Mouse (Mus musculus): ENCODE data around the gene Scyl1. TPM values are rescaled to one million over a fixed set of nuclear protein-coding genes. Genes with fewer than 3 reads are reported as not detected.

Gene Scyl1
- polyA plus RNA-seq, 1 experiment from 2014 or later: 78.0 TPM

DNA sequence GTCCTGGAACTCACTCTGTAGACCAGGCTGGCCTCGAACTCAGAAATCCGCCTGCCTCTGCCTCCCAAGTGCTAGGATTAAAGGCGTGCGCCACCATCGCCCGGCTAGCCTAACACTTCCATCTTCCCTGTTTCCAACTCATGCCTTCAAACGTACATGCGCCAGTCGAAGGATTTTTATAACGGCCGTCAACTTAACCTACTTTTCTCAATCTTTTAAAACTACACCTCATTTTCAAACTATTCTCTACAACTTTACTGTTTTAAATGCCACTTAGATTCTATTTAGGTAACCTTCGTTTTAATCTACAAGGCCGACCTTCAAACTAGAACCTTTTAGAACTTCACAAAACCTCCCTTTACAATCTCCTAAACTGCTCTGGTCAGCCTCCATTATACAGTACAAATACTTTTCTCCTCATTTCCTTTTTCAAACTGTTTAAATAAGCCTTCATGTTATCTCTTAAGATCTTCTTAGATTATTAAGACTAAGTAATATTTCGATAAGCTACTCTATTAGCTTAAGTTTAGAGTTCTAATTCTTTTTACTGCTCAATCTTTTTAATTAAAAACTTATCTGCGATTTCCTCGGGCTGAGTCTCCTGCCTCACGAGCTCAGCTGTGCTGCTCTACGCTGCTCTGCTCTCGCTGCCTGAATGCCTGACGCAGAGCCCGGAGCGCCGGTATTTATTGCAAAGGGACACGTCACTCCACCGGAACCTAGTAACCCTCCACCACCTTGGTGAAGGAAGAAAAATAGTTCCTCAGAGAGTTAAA lies 31.0 kb upstream of the Scyl1 start:
- ATAC-seq (ENCODE audit: insufficient number of reproducible peaks, insufficient read depth, low FRiP score, low TSS enrichment, low read depth): no peak

DNA sequence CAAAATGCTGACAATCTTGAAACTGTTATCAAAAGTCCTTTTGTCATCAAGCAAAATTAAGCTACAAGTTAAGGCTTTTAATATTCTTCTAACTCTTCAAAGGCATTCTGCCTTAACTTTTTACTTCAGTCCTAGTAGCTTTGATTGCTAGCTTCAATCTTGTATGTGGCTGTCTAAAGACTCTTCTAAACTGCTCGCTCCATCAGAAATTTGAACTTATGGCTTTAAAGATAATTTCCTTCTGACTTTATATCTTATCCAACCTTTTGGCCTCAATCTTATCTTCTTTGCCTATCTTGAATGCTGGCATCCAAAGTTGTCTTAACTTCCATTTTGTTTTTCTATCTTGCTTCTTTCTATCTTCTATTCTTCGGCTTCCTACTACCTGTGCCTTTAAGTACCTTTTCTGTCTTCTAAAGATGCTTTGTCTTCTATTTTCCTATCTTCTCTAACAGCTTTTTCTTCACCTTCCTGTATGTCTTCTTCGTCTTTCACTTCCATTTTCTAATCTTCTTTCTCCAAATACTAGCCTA lies 30.3 kb upstream of the Scyl1 start:
- WGBS: 9% methylated on average over 3 of the region's 3 CpGs
- H3K36me3 ChIP-seq: peaks cover 26% of the 10 kb centered on the region
- H3K27ac ChIP-seq: peak overlapping the region; percentile 99
- no peaks in the 10 kb centered on the region for H3K9me3 ChIP-seq
- H3K27me3 ChIP-seq: no peaks in the 10 kb centered on the region
- H3K4me3 ChIP-seq (replicated peaks): peak overlapping the region; percentile 75
- H3K4me2 ChIP-seq: peak overlapping the region; percentile 94
- H3K9ac ChIP-seq (replicated peaks): peak overlapping the region; percentile 98
- H3K4me1 ChIP-seq (replicated peaks): peaks cover 37% of the 10 kb centered on the region
- ATAC-seq (ENCODE audit: insufficient number of reproducible peaks, insufficient read depth, low FRiP score, low TSS enrichment, low read depth): no peak

More for the DNA sequence above, 31.0 kb upstream of the Scyl1 start:
- Histone ChIP-seq H3K36me3 (peaks cover 19% of the 10 kb centered on the region), H3K27ac (peak overlapping the region; percentile 99), H3K9me3 (no peaks in the 10 kb centered on the region), H3K4me1 (replicated peaks) (peaks cover 36% of the 10 kb centered on the region), H3K27me3 (no peaks in the 10 kb centered on the region), H3K9ac (replicated peaks) (peak overlapping the region; percentile 98), H3K4me2 (peak overlapping the region; percentile 94), H3K4me3 (replicated peaks) (peak overlapping the region; percentile 75)
- under 1% methylated on average over 25 of the region's 25 CpGs for WGBS

DNA sequence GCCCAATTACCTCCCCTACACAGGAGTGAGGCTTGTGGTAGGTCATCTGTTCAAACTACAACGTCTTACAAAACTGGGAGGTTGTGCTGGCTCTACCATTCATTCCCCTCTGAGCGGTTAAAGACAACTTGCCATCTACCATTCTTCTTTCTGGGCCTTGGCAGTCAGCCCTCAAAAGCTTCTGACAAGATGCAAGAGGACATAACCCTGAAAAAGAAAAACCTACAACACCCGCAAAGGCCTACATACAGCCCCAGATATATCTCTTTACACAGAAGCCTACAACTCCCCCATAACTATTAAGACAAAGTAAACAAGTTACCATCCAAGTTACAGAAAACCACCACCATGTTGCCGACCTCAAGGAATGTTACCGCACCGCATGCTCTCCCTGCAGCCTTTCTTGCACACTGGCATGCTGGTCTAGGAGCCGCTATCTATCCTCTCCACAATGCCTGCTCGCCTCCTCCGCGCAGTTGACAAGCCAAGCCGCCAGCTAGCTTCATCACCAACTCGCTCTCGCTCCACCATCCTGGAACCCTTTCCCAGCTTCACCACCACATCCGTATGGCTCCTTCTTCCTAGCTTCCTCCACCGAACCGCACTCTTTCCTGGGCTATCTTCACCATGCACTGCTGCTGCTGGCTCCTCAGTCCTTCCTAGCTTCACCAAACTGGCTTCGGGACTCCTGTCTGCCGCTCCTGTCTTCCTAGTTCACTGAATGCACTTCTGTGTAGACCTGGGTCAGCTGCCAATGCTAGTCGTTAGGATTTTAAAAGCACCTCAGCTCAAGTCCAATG lies 29.6 kb upstream of the Scyl1 start:
- H3K4me1 ChIP-seq (replicated peaks): peaks cover 38% of the 10 kb centered on the region

DNA sequence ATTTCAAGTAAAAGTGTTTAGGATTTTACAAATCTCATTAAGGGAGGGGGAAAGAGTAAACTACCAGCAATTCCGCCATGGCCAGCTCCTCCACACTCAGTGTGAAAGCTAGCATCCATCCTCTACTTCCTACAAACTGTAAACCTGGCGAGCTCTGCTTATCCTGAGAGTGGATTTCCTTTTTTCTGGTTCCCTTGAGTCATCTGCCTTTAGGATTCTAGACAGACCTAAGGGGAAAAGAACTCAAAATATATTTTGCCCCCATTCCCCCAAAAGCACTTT lies 29.1 kb upstream of the Scyl1 start:
- no peak for ATAC-seq (ENCODE audit: insufficient number of reproducible peaks, insufficient read depth, low FRiP score, low TSS enrichment, low read depth)
- Histone ChIP-seq H3K36me3 (peaks cover 38% of the 10 kb centered on the region), H3K4me1 (replicated peaks) (peaks cover 40% of the 10 kb centered on the region)

More for the DNA sequence above, 29.6 kb upstream of the Scyl1 start:
- no peak for ATAC-seq (ENCODE audit: insufficient number of reproducible peaks, insufficient read depth, low FRiP score, low TSS enrichment, low read depth)
- Histone ChIP-seq H3K4me2 (peak overlapping the region; percentile 94), H3K27ac (peak overlapping the region; percentile 99), H3K9me3 (no peaks in the 10 kb centered on the region), H3K9ac (replicated peaks) (peak overlapping the region; percentile 98), H3K27me3 (no peaks in the 10 kb centered on the region), H3K36me3 (peaks cover 32% of the 10 kb centered on the region), H3K4me3 (replicated peaks) (peak overlapping the region; percentile 75)
- under 1% methylated on average over 19 of the region's 19 CpGs for whole genome bisulfite sequencing

DNA sequence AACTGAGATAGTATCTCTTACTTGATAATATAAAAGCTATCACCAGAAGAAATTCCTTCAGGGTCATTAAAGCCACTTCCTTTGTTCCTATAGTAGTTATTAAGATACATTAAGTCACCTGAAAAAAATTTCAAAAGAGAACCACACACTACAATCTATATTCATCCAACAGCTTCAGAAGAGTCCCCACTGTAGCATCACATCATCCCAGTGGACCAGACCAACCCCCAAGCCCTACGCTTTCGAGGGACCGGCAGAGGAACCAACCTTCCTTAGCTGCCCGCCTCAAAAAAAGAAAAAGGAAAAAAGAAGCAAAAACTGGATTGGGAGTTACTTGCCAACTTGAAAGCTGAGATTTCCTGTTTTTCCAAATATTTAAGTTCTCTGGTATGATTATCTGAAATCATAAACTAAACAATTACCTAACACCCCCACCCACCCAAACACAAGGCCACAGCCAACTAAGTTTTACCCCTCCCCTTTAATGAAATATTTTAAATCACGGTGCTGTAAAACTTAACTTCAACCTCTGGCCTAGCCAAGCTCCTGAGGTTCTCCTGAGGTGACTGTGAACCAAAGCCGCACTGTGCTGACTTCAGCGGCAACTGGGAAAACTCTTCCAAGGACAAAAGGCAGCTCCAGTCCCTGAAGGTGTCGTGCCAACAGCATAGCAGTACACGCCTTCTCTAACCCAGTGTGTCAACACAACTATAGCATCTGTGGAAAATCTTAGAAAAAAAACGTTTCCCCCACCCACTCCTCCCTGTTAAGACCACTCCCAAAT lies 28.5 kb upstream of the Scyl1 start:
- peaks cover 43% of the 10 kb centered on the region for H3K36me3 ChIP-seq
- ATAC-seq (ENCODE audit: insufficient number of reproducible peaks, insufficient read depth, low FRiP score, low TSS enrichment, low read depth): no peak

More for the DNA sequence above, 29.1 kb upstream of the Scyl1 start:
- 0% methylated on average over 2 of the region's 2 CpGs for WGBS
- H3K27ac ChIP-seq: peak overlapping the region; percentile 99
- peak overlapping the region; percentile 75 for H3K4me3 ChIP-seq (replicated peaks)
- H3K9me3 ChIP-seq: no peaks in the 10 kb centered on the region
- peak overlapping the region; percentile 94 for H3K4me2 ChIP-seq
- H3K9ac ChIP-seq (replicated peaks): peak overlapping the region; percentile 98
- H3K27me3 ChIP-seq: no peaks in the 10 kb centered on the region

DNA sequence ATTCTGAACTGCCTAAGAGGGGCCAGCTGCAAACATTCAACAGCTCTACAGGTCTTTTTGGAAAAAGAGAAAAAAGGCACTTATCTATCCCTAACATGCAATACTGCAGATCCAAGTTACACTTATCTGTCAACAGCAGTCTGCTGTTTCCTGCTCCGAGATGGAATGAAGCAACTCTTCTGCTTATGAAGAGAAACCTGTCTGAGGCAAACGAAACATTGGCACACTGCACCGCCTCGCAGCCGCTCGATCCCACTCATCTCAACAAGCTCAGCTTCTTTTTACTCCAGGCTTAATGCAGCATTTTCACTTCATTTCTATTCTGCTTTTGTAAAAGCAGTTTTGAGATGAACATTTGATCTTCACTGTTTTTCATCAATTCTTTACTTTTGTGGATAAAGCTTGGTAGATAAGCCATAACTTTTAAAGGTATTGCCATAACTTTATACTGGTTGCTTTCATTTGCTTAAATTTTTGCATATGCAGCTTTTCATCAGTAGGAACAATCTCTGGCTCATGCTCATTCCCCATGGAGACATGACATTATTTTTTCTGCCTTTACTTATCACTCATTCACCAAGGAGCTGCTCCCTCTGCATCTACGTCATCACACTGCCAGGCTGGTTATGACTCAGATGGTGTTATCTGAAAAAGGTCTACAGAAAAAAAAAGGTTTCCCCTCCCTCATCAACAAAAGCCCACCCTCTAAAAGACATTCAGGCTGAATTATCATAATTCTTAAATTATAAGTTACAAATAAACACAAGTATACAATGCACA lies 27.7 kb upstream of the Scyl1 start:
- H3K9me3 ChIP-seq: no peaks in the 10 kb centered on the region
- H3K4me2 ChIP-seq: peak overlapping the region; percentile 94
- ATAC-seq (ENCODE audit: insufficient number of reproducible peaks, insufficient read depth, low FRiP score, low TSS enrichment, low read depth): no peak
- H3K27ac ChIP-seq: 0 out of 2 replicates have a peak overlapping the region, but pooled peaks have one; percentile 45
- H3K36me3 ChIP-seq: peaks cover 45% of the 10 kb centered on the region
- H3K9ac ChIP-seq (replicated peaks): peak overlapping the region; percentile 86
- H3K4me3 ChIP-seq (replicated peaks): peak overlapping the region; percentile 75
- WGBS: 6% methylated on average over 7 of the region's 7 CpGs
- H3K27me3 ChIP-seq: no peaks in the 10 kb centered on the region
- H3K4me1 ChIP-seq (replicated peaks): peaks cover 36% of the 10 kb centered on the region

More for the DNA sequence above, 28.5 kb upstream of the Scyl1 start:
- no peaks in the 10 kb centered on the region for H3K27me3 ChIP-seq
- peaks cover 40% of the 10 kb centered on the region for H3K4me1 ChIP-seq (replicated peaks)
- H3K9me3 ChIP-seq: no peaks in the 10 kb centered on the region
- H3K9ac ChIP-seq (replicated peaks): peak overlapping the region; percentile 98
- peak overlapping the region; percentile 99 for H3K27ac ChIP-seq
- H3K4me2 ChIP-seq: peak overlapping the region; percentile 94
- WGBS: 2% methylated on average over 10 of the region's 10 CpGs
- peak overlapping the region; percentile 75 for H3K4me3 ChIP-seq (replicated peaks)

DNA sequence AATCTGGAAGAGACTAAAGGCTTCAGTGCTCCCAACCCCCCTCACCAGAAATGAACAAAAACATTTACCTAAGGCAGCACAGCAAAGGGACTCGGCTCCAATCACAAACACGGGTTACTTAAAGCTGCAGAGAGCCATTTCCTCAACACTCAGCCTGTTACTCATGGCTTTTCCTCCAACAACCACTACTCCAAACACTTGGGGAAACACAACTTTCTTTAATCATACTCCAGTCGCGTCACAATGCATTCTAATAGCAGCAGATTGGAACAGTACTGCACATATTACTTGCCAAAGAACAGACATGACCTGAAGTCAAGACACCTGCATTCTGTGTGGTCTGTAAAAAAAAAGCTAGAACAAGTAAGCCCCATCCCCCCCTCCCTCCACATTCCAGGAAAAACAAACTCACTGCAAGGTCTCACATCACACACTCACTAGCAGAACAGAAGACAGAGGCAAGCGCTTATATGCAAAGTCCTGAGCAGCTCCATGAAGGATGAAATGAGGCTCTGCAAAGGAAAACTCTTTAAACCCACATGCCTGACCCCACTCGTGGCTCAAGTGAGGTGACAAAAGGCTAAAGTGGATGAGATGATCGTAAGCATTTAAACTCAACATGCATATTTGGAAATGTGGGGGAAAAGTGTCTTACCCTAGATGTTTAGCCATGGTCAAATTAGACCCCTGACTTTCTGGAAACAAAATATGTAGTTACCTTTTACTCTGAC lies 26.3 kb upstream of the Scyl1 start:
- H3K4me1 ChIP-seq (replicated peaks): peaks cover 33% of the 10 kb centered on the region
- peak overlapping the region; percentile 94 for H3K4me2 ChIP-seq
- peak overlapping the region; percentile 75 for H3K4me3 ChIP-seq (replicated peaks)
- WGBS: 38% methylated on average over 7 of the region's 7 CpGs
- H3K9me3 ChIP-seq: no peaks in the 10 kb centered on the region
- peaks cover 45% of the 10 kb centered on the region for H3K36me3 ChIP-seq
- H3K27me3 ChIP-seq: no peaks in the 10 kb centered on the region
- peak overlapping the region; percentile 86 for H3K9ac ChIP-seq (replicated peaks)
- peak overlapping the region; percentile 73; the same call in 1 of the 2 replicates for H3K27ac ChIP-seq
- ATAC-seq (ENCODE audit: insufficient number of reproducible peaks, insufficient read depth, low FRiP score, low TSS enrichment, low read depth): no peak

DNA sequence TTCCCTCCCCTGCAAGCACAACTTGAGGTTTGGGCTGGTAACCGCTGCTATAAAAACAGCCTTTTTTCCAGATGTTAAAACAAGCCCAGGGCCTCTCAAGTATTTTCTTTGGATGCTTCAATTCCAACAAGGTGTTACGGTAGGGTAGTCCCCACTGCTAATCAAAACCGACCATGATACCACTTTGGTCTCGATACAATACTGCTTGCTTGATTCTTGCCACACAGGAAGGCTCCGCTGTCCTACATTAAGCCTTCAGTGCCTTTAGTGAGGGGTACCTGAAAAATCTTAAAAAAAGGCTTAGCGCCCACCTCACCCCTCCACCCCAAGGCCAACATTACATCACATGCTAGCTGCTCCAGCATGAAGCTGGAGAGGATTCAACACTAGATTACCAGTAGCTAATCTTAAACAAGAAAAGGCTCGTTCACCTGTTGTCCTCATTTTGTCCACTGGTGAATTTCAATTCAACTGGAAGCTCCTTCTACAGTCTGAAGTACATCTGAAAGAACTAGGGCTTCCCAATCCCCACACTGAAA lies 25.4 kb upstream of the Scyl1 start:
- ATAC-seq (ENCODE audit: insufficient number of reproducible peaks, insufficient read depth, low FRiP score, low TSS enrichment, low read depth): no peak
- peaks cover 45% of the 10 kb centered on the region for H3K36me3 ChIP-seq
- H3K4me3 ChIP-seq (replicated peaks): peak overlapping the region; percentile 75
- peak overlapping the region; percentile 86; the same call in 1 of the 2 replicates for H3K9ac ChIP-seq (replicated peaks)
- 76% methylated on average over 7 of the region's 7 CpGs for WGBS
- H3K27ac ChIP-seq: peak overlapping the region; percentile 73; the same call in 1 of the 2 replicates
- no peaks in the 10 kb centered on the region for H3K27me3 ChIP-seq
- peak overlapping the region; percentile 94 for H3K4me2 ChIP-seq
- H3K4me1 ChIP-seq (replicated peaks): peaks cover 33% of the 10 kb centered on the region
- no peaks in the 10 kb centered on the region for H3K9me3 ChIP-seq

DNA sequence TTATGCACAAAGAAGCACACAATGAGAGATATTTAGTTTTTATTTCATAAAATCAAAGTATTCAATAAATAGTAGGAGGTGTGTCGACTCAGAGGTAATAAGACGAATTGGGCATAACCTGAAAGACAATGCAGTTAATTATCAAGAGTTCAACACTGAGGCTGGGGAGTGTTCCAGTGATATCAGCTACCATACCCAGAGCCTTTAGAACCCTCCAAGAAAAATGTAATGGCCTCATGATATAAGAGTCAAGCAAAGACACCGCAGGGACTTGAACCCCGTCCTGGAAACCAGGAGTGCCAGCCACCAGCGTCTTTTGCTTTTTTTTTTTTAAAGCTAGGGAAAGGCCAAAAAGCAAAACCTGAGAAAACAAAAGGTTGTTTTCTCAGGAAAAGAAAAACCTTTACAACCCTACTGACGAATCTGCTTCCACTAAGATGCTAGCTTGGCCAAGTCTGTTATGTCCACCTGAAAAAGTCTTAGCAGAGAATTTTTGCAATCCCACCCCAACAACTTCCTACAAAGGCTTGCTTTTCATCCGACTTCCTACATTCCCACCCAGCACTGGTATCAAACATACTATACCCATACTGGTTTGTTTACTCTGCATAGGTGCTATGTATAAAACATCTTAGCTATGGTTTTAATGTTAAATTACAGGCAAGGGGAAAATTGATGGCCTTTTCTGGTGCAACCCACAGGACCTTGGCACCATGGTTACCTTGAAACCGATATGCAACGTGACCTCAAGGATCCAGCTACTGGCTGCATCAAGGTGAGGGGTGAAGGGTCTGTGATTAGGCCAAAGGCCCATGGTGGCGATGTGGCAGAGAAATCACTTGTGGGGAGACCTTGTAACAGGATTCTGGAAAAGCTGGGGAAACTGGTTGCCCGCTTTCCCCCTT lies 24.7 kb upstream of the Scyl1 start:
- H3K36me3 ChIP-seq: peaks cover 45% of the 10 kb centered on the region
- H3K4me2 ChIP-seq: peak overlapping the region; percentile 94
- H3K4me1 ChIP-seq (replicated peaks): peaks cover 33% of the 10 kb centered on the region
- no peaks in the 10 kb centered on the region for H3K9me3 ChIP-seq
- whole genome bisulfite sequencing: 71% methylated on average over 11 of the region's 11 CpGs
- peak overlapping the region; percentile 75 for H3K4me3 ChIP-seq (replicated peaks)
- H3K27me3 ChIP-seq: no peaks in the 10 kb centered on the region
- no peak for ATAC-seq (ENCODE audit: insufficient number of reproducible peaks, insufficient read depth, low FRiP score, low TSS enrichment, low read depth)
- peak overlapping the region; percentile 86; the same call in 1 of the 2 replicates for H3K9ac ChIP-seq (replicated peaks)
- H3K27ac ChIP-seq: peak overlapping the region; percentile 73; the same call in 1 of the 2 replicates

Measured in limb, embryonic 12.5 days (tissue).